In genomic region chr1:175028267-175028666, GRCm38 (mm10) we compare ENCODE assay signal across 17 mouse cellular contexts.
DNase-seq lines count a peak whose midpoint lies in the region; ATAC-seq and TF ChIP-seq lines count a peak whose summit lies in the region.
"Had no signal": no experiment of that assay in that cellular context is flagged by ENCODE, and none has a peak within 500 bp of the region (broad histone marks: within the 10 kb centered on the region; RNA-seq: fewer than 3 reads in every experiment).

No protein-coding gene starts in this region.

- H3K4me2 ChIP-seq in lung, embryonic 14.5 days: no peak overlapping the region
- peak overlapping the region; percentile 19; the same call in 1 of the 2 replicates for H3K4me2 ChIP-seq in embryonic facial prominence, embryonic 14.5 days (ENCODE audit: low read depth, low read length)
- no peak overlapping the region for H3K4me2 ChIP-seq in intestine, embryonic 16.5 days (ENCODE audit: low read depth, low read length)
- no peak overlapping the region for H3K4me2 ChIP-seq in neural tube, embryonic 14.5 days (ENCODE audit: low read depth, low read length)
- H3K4me2 ChIP-seq: midbrain, embryonic 12.5 days had no signal

- 6% methylated on average over 4 of the region's 4 CpGs for WGBS in lung, embryonic 14.5 days
- WGBS in embryonic facial prominence, embryonic 14.5 days: 8% methylated on average over 4 of the region's 4 CpGs
- 11% methylated on average over 4 of the region's 4 CpGs for WGBS in intestine, embryonic 16.5 days
- 4% methylated on average over 4 of the region's 4 CpGs for WGBS in neural tube, embryonic 14.5 days

- H3K9ac ChIP-seq in lung, embryonic 14.5 days: no peak overlapping the region
- H3K9ac ChIP-seq in embryonic facial prominence, embryonic 14.5 days (ENCODE audit: low read depth, low read length): no peak overlapping the region
- H3K9ac ChIP-seq in intestine, embryonic 16.5 days (ENCODE audit: low read depth, low read length): no peak overlapping the region
- H3K9ac ChIP-seq in neural tube, embryonic 14.5 days (replicated peaks; ENCODE audit: low read depth, low read length): no peak overlapping the region
- H3K9ac ChIP-seq: kidney, embryonic 15.5 days; limb, embryonic 15.5 days; midbrain, embryonic 12.5 days had no signal

- H3K36me3 ChIP-seq in lung, embryonic 14.5 days (ENCODE audit: insufficient read depth): no peaks in the 10 kb centered on the region
- H3K36me3 ChIP-seq in embryonic facial prominence, embryonic 14.5 days (ENCODE audit: control insufficient read depth, insufficient read depth, low read length): no peaks in the 10 kb centered on the region
- no peaks in the 10 kb centered on the region for H3K36me3 ChIP-seq in intestine, embryonic 16.5 days (ENCODE audit: control insufficient read depth, insufficient read depth, low read length)
- H3K36me3 ChIP-seq in neural tube, embryonic 14.5 days (ENCODE audit: control insufficient read depth, insufficient read depth, low read length): no peaks in the 10 kb centered on the region
- H3K36me3 ChIP-seq: kidney, embryonic 15.5 days; limb, embryonic 15.5 days; midbrain, embryonic 12.5 days had no signal

- ATAC-seq in lung, embryonic 14.5 days (ENCODE audit: insufficient read depth): 0 out of 2 replicates have a peak, but pooled peaks have one; percentile 5
- ATAC-seq in embryonic facial prominence, embryonic 14.5 days (ENCODE audit: low read depth): no peak
- peak; percentile 16; the same call in 1 of the 2 replicates for ATAC-seq in intestine, embryonic 16.5 days
- ATAC-seq in neural tube, embryonic 14.5 days (ENCODE audit: low read depth): peak; percentile 49
- ATAC-seq: CD4-positive, CD25-positive, alpha-beta regulatory T cell, adult 4 months had no signal

- H3K27me3 ChIP-seq in lung, embryonic 14.5 days (ENCODE audit: insufficient read depth, low read length): no peaks in the 10 kb centered on the region
- no peaks in the 10 kb centered on the region for H3K27me3 ChIP-seq in embryonic facial prominence, embryonic 14.5 days (replicated peaks; ENCODE audit: control insufficient read depth, insufficient read depth, low read length)
- H3K27me3 ChIP-seq in intestine, embryonic 16.5 days (replicated peaks; ENCODE audit: control insufficient read depth, insufficient read depth, low read length): no peaks in the 10 kb centered on the region
- no peaks in the 10 kb centered on the region for H3K27me3 ChIP-seq in neural tube, embryonic 14.5 days (ENCODE audit: control insufficient read depth, insufficient read depth, low read length)
- H3K27me3 ChIP-seq: kidney, embryonic 15.5 days; limb, embryonic 15.5 days; midbrain, embryonic 12.5 days had no signal

- no peak overlapping the region for H3K4me3 ChIP-seq in lung, embryonic 14.5 days (ENCODE audit: low read depth, low read length)
- H3K4me3 ChIP-seq in embryonic facial prominence, embryonic 14.5 days (ENCODE audit: low read depth, low read length): no peak overlapping the region
- no peak overlapping the region for H3K4me3 ChIP-seq in intestine, embryonic 16.5 days (ENCODE audit: low read length)
- no peak overlapping the region for H3K4me3 ChIP-seq in neural tube, embryonic 14.5 days (ENCODE audit: low read depth, low read length)
- H3K4me3 ChIP-seq: erythroblast, embryonic 14.5 days; kidney, embryonic 15.5 days; limb, embryonic 15.5 days; midbrain, embryonic 12.5 days had no signal

- no peak for TF ChIP-seq CTCF in lung, embryonic 14.5 days (IDR thresholded peaks at IDR 0.05; ENCODE audit: low read depth)

- H3K4me1 ChIP-seq in lung, embryonic 14.5 days (ENCODE audit: insufficient read depth): no peaks in the 10 kb centered on the region
- peaks cover 6% of the 10 kb centered on the region for H3K4me1 ChIP-seq in embryonic facial prominence, embryonic 14.5 days (ENCODE audit: control insufficient read depth, insufficient read depth, low read length)
- no peaks in the 10 kb centered on the region for H3K4me1 ChIP-seq in intestine, embryonic 16.5 days (ENCODE audit: control insufficient read depth, insufficient read depth, low read length)
- peaks cover 11% of the 10 kb centered on the region for H3K4me1 ChIP-seq in neural tube, embryonic 14.5 days (ENCODE audit: control insufficient read depth, insufficient read depth, low read length)

- DNase-seq in lung, embryonic 14.5 days: no peak
- DNase-seq in lung, postnatal 14 days: no peak
- no peak for DNase-seq in embryonic facial prominence, embryonic 14.5 days (ENCODE audit: low spot score)
- no peak for DNase-seq in adrenal gland, adult 8-10 months
- no peak for DNase-seq in layer of hippocampus, postnatal 25 days (ENCODE audit: extremely low spot score in 1 of 2, low spot score in 1 of 2)
- no peak for DNase-seq in MN1 (ENCODE audit: low spot score)
- DNase-seq: adrenal gland, adult 2 months; heart, postnatal 36 days; lung, adult 2 months; spleen, adult 18-20 months had no signal

- H3K9me3 ChIP-seq in lung, embryonic 14.5 days (ENCODE audit: low read depth, low read length): no peaks in the 10 kb centered on the region
- no peaks in the 10 kb centered on the region for H3K9me3 ChIP-seq in embryonic facial prominence, embryonic 14.5 days (ENCODE audit: control insufficient read depth, low read length)
- no peaks in the 10 kb centered on the region for H3K9me3 ChIP-seq in intestine, embryonic 16.5 days (ENCODE audit: control insufficient read depth, low read length)
- no peaks in the 10 kb centered on the region for H3K9me3 ChIP-seq in neural tube, embryonic 14.5 days (ENCODE audit: control insufficient read depth, low read length)
- H3K9me3 ChIP-seq: kidney, embryonic 15.5 days; limb, embryonic 15.5 days; midbrain, embryonic 12.5 days had no signal

- H3K27ac ChIP-seq in lung, embryonic 14.5 days (ENCODE audit: low read depth): no peak overlapping the region
- H3K27ac ChIP-seq in embryonic facial prominence, embryonic 14.5 days (replicated peaks; ENCODE audit: low read depth, low read length): no peak overlapping the region
- H3K27ac ChIP-seq in intestine, embryonic 16.5 days (ENCODE audit: low read length): no peak overlapping the region; the same call in 1 of the 2 replicates
- 0 out of 2 replicates have a peak overlapping the region, but pooled peaks have one; percentile 34 for H3K27ac ChIP-seq in neural tube, embryonic 14.5 days (ENCODE audit: low read depth, low read length)
- H3K27ac ChIP-seq: kidney, embryonic 15.5 days; limb, embryonic 15.5 days; midbrain, embryonic 12.5 days had no signal
